Mouse (Mus musculus): ENCODE results near the gene Lgmn. TPM values are rescaled to one million over a fixed set of nuclear protein-coding genes. Genes with fewer than 3 reads are reported as not detected.
A peak's percentile ranks its signal among the peaks of the same experiment; 100 is the strongest.

The Lgmn gene
- 126 and 127 TPM in 2 replicates for polyA plus RNA-seq (2016; fragmentation: Nextera tagmentation; extraction: Ambion mirVana)

DNA sequence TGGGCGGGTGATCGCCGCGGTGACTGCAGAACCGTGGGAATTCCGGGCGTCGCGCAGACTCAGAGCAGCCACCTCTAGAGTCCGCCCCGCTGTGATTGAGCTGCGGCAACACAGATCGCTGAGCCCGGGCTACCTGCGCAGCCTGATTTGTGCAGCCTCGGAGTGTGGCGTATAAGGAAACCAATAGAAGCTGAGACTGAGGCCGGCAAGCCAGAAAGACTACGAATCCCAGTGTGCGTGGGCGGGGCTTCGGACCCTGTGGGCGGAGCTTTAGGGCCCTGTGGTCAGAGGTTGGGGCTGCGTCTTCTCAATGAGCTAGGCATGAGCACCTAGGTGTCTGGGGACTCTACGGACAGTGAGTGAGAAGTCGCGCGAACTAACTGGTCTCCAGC lies at the start of gene Lgmn:
TSS of gene Lgmn (minus strand) at position 182 of the 392 bp plus-strand sequence.
- peaks cover 19% of the 10 kb centered on the region for H3K4me1 ChIP-seq (replicated peaks)

DNA sequence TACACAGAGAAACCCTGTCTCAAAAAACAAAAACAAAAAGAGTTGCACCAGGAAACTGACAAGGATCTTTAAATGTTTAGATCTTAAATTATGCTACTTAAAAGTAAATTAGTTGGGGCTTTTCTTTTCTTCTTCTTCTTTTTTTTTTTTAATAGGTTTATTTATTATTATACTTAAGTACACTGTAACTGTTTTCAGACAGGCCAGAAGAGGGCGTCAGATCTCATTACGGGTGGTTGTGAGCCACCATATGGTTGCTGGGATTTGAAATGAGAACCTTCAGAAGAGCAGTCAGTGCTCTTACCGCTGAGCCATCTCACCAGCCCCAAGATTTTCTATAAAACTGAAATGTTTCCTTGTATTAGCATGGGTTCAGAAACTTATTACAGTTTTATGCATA lies 45.3 kb upstream of the Lgmn start:
- 58% methylated on average over 3 of the region's 3 CpGs for WGBS
- ATAC-seq (ENCODE audit: insufficient number of reproducible peaks, low FRiP score) = no peak
- Histone ChIP-seq H3K9me3 (replicated peaks) (no peaks in the 10 kb centered on the region), H3K27me3 (replicated peaks) (no peaks in the 10 kb centered on the region), H3K4me1 (replicated peaks) (no peaks in the 10 kb centered on the region), H3K4me2 (no peak overlapping the region), H3K27ac (ENCODE audit: poor library complexity, severe bottlenecking) (no peak overlapping the region), H3K9ac (no peak overlapping the region), H3K36me3 (peaks cover 79% of the 10 kb centered on the region), H3K4me3 (no peak overlapping the region)

More for the DNA sequence above, at the start of gene Lgmn:
- Histone ChIP-seq H3K36me3 (no peaks in the 10 kb centered on the region), H3K4me2 (peak within 1 kb of the TSS; percentile 74), H3K9ac (peak within 1 kb of the TSS; percentile 78), H3K27me3 (replicated peaks) (no peaks in the 10 kb centered on the region), H3K4me3 (peak within 1 kb of the TSS; percentile 77), H3K9me3 (replicated peaks) (no peaks in the 10 kb centered on the region), H3K27ac (ENCODE audit: poor library complexity, severe bottlenecking) (peak within 1 kb of the TSS; percentile 80)
- WGBS = under 1% methylated on average over 28 of the region's 28 CpGs
- ATAC-seq (ENCODE audit: insufficient number of reproducible peaks, low FRiP score) = peak; percentile 98

DNA sequence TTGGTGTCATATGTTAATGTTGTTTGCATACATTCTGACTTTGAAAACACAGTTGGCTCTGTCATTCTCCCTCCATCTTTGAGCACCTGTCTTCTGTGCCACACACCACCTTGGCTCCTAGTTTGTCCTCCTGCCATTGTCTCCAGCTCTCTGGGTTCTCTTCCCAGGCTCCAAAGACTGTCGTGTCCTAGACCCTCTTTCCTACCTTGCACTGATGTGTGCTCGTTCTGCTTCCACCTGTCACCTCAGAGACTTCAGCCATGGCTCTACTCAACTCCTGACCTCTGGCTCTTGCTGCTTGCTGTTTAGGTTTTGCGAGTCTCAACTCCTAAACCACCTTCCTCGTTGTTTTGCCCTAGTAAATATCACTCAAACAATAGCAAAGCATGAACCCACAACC lies 40.9 kb upstream of the Lgmn start:
- H3K4me1 ChIP-seq (replicated peaks) = no peaks in the 10 kb centered on the region

DNA sequence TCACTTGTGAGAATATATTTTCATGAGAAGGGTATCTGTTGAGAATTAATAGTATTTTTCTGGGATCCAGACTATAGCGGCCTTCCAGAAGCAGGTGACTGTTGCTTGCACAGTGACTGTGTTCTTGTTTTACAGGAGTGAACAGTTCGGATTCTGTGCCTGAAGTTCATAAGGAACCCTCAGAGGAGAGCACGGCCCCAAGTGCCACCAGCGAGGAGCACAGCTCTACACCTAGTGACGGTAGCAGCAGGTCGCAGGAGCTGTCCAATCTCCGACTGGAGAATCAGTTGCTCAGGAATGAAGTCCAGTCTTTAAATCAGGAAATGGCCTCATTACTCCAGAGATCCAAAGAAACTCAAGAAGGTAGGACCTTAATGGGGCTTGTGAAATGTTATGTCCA lies 34.8 kb upstream of the Lgmn start:
- H3K4me1 ChIP-seq (replicated peaks) = peaks cover 6% of the 10 kb centered on the region

More for the DNA sequence above, 40.9 kb upstream of the Lgmn start:
- no peaks in the 10 kb centered on the region for H3K27me3 ChIP-seq (replicated peaks)
- peaks cover 75% of the 10 kb centered on the region for H3K36me3 ChIP-seq
- no peak overlapping the region for H3K27ac ChIP-seq (ENCODE audit: poor library complexity, severe bottlenecking)
- H3K4me3 ChIP-seq = no peak overlapping the region
- ATAC-seq (ENCODE audit: insufficient number of reproducible peaks, low FRiP score) = no peak
- no peak overlapping the region for H3K4me2 ChIP-seq
- WGBS = 89% methylated on average over 4 of the region's 4 CpGs
- H3K9ac ChIP-seq = no peak overlapping the region
- no peaks in the 10 kb centered on the region for H3K9me3 ChIP-seq (replicated peaks)

DNA sequence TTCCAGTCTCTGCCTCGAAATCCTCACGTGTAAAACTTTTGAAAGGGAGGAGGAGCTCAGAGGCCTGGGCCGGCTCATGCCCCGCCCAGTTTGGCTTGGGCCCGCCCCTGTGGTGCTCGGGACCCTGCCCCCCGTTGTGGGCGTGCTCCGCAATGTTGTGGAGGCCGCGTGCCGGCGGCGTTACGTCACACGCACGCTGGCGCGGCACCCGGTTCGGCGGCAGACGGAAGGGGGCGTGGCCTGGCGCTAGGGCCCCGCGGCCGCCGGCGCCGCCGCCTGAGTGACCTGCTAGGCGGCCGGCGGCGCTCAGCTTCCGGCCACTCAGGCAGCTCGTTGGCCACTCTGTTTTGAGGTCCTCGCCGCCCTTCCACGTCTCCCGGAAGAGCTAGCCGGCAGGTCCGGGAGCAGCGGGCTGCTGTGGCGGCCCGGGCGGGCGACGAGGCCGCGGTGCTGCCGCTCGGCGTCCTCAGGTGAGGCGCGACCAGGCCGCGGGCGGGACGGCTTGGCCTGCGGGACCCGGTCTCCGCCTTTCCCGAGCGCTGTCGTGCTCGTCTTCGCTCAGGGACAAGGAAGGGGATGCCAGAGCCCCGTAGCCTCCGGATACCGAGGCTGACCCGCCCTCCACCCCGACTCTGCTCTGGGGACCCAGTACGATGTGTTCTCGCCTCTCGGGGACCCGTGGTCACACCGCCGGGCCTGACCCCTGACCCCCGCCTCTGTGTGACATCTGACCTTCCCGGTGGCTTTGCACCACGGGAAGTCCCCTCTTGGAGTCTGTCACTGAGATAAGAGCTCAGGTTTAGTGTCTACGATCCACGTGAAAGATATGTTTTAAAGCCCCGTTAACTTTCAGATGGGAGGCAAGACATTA lies 29.5 kb upstream of the Lgmn start, which contains the start of gene Golga5:
TSS of gene Golga5 (plus strand) at position 242 of the 871 bp plus-strand sequence.
- peak within 1 kb of the TSS; percentile 91 for H3K9ac ChIP-seq
- peaks cover 6% of the 10 kb centered on the region for H3K4me1 ChIP-seq (replicated peaks)
- no peaks in the 10 kb centered on the region for H3K9me3 ChIP-seq (replicated peaks)
- H3K4me3 ChIP-seq = peak within 1 kb of the TSS; percentile 93
- ATAC-seq (ENCODE audit: insufficient number of reproducible peaks, low FRiP score) = peak; percentile 100
- H3K36me3 ChIP-seq = peaks cover 22% of the 10 kb centered on the region
- peak within 1 kb of the TSS; percentile 86 for H3K4me2 ChIP-seq
- H3K27ac ChIP-seq (ENCODE audit: poor library complexity, severe bottlenecking) = peak within 1 kb of the TSS; percentile 72; the same call in 1 of the 2 replicates
- H3K27me3 ChIP-seq (replicated peaks) = no peaks in the 10 kb centered on the region
- under 1% methylated on average over 81 of the region's 86 CpGs for WGBS

More for the DNA sequence above, 34.8 kb upstream of the Lgmn start:
- Histone ChIP-seq H3K9me3 (replicated peaks) (no peaks in the 10 kb centered on the region), H3K4me2 (no peak overlapping the region), H3K9ac (no peak overlapping the region), H3K27ac (ENCODE audit: poor library complexity, severe bottlenecking) (no peak overlapping the region), H3K36me3 (peaks cover 56% of the 10 kb centered on the region), H3K4me3 (no peak overlapping the region), H3K27me3 (replicated peaks) (no peaks in the 10 kb centered on the region)
- 91% methylated on average over 7 of the region's 7 CpGs for WGBS
- ATAC-seq (ENCODE audit: insufficient number of reproducible peaks, low FRiP score) = no peak

DNA sequence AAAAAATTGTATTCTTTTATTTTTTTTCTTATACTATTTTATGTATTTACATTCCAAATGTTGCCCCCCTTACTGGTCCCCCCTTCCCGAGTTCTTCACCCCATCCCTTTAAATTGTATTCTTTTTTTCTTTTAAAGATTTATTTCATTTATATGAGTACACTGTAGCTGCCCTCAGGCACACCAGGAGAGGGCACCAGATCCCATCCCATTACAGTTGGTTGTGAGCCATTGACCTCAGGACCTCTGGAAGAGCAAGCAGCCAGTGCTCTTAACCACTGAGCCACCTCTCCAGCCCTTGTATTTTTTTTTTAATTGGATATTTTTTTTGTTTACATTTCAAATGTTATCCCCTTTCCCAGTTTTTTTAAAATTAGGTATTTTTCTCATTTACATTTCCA lies 28.5 kb upstream of the Lgmn start:
- Histone ChIP-seq H3K36me3 (peaks cover 13% of the 10 kb centered on the region), H3K4me2 (no peak overlapping the region), H3K27me3 (replicated peaks) (no peaks in the 10 kb centered on the region), H3K9ac (no peak overlapping the region), H3K9me3 (replicated peaks) (no peaks in the 10 kb centered on the region), H3K4me3 (no peak overlapping the region), H3K27ac (ENCODE audit: poor library complexity, severe bottlenecking) (no peak overlapping the region), H3K4me1 (replicated peaks) (peaks cover 6% of the 10 kb centered on the region)
- no peak for ATAC-seq (ENCODE audit: insufficient number of reproducible peaks, low FRiP score)
- 88% methylated on average over 1 of the region's 1 CpGs for WGBS

DNA sequence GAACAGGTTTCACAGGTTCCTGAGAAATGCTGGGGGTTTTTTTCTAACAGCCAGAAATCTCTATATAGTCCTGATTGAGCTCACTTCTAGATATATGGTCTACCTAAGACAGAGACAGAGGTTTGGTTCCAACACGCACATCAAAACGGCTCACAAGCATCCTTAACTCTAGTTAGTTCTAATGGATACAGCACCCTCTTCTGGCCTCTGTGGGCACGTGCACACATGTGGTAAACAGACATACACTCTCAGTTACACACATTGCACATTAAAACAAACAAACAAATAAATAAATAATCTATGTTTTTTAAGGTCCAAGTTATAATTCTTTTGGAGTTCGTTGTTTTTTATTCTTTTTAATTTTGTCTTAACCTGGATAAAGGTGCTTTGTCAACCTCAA lies 25.0 kb upstream of the Lgmn start:
- Histone ChIP-seq H3K9me3 (replicated peaks) (no peaks in the 10 kb centered on the region), H3K4me1 (replicated peaks) (no peaks in the 10 kb centered on the region), H3K9ac (no peak overlapping the region), H3K36me3 (no peaks in the 10 kb centered on the region), H3K4me3 (no peak overlapping the region), H3K4me2 (no peak overlapping the region), H3K27ac (ENCODE audit: poor library complexity, severe bottlenecking) (no peak overlapping the region), H3K27me3 (replicated peaks) (no peaks in the 10 kb centered on the region)
- no peak for ATAC-seq (ENCODE audit: insufficient number of reproducible peaks, low FRiP score)
- 61% methylated on average over 4 of the region's 4 CpGs for WGBS

DNA sequence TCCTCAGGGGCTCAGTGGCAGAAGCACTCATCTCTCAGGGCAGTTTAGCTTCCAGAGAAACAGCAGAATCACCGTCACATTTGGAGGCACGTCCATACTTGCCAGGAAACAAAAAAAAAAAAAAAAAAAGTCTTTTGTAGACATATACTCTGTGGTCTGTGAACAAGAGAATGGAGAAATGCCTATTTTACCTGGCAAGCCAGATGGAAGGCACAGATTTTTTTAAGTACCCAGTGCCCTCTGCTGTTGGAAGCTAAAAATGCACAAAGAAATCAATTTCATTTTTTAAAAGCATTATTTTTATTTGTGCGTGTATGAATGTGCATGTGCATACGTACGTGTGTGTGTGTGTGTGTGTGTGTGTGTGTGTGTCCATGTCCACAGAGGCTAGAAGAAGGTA lies 21.6 kb upstream of the Lgmn start:
- Histone ChIP-seq H3K27ac (ENCODE audit: poor library complexity, severe bottlenecking) (no peak overlapping the region), H3K27me3 (replicated peaks) (no peaks in the 10 kb centered on the region), H3K4me3 (no peak overlapping the region), H3K4me1 (replicated peaks) (no peaks in the 10 kb centered on the region), H3K9ac (no peak overlapping the region), H3K4me2 (no peak overlapping the region), H3K36me3 (no peaks in the 10 kb centered on the region), H3K9me3 (replicated peaks) (no peaks in the 10 kb centered on the region)
- 61% methylated on average over 5 of the region's 5 CpGs for WGBS
- no peak for ATAC-seq (ENCODE audit: insufficient number of reproducible peaks, low FRiP score)

DNA sequence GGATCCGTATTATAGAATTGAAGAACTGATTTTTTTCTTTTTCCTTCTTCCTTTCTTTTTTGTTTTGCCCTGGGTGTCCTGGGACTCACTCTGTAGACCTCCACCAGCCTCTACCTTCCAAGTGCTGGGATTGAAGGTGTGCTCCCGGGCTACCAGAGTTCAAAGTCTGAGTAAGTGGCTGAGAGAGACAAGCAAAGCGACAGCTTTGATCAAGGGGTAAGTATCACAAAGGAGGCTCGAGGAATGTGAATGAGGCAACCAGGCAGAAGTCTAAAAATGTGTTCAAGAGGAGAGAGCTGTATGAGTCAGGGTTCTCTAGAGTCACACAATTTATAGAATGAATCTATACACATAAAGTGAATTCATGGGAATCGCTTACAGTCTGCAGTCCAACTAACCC lies 20.4 kb upstream of the Lgmn start:
- Histone ChIP-seq H3K27ac (ENCODE audit: poor library complexity, severe bottlenecking) (no peak overlapping the region), H3K27me3 (replicated peaks) (no peaks in the 10 kb centered on the region), H3K36me3 (no peaks in the 10 kb centered on the region), H3K4me2 (no peak overlapping the region), H3K4me3 (no peak overlapping the region), H3K9ac (no peak overlapping the region), H3K4me1 (replicated peaks) (no peaks in the 10 kb centered on the region), H3K9me3 (replicated peaks) (no peaks in the 10 kb centered on the region)
- no peak for ATAC-seq (ENCODE audit: insufficient number of reproducible peaks, low FRiP score)
- 52% methylated on average over 5 of the region's 5 CpGs for WGBS

DNA sequence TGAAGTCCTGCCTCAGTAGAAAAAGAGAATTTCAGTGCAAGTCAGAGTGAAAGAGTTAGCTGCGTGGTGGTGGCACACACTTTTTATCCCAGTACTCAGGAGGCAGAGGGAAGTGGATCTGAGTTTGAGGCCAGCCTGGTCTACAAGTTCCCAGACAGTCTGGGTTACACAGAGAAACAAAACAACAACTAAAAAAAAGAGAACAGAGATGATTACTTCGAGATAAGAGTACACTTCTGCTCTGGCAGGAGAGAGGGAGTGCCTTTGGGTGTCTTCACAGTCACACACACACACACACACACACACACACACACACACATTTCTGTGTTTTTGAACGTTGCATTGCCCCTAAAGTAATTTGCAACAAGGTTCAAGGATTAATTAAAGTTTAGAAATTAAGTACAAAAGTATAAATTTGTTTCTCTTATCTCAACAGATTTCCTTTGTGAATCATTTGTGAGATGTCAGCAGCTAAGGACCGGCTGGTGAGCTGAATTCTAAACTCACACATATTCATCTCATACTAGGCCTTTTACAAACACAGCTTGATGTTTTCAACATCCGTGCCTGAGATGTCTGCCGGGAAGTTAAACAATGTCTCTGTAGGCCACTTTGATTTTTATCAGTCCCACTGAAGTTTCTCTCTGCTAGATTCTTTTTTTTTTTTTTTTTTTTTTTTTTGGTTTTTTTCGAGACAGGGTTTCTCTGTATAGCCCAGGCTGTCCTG lies 17.0 kb upstream of the Lgmn start:
- no peak overlapping the region for H3K4me3 ChIP-seq
- no peaks in the 10 kb centered on the region for H3K27me3 ChIP-seq (replicated peaks)
- no peaks in the 10 kb centered on the region for H3K36me3 ChIP-seq
- H3K9me3 ChIP-seq (replicated peaks) = no peaks in the 10 kb centered on the region
- H3K9ac ChIP-seq = no peak overlapping the region
- H3K27ac ChIP-seq (ENCODE audit: poor library complexity, severe bottlenecking) = no peak overlapping the region
- 61% methylated on average over 7 of the region's 7 CpGs for WGBS
- H3K4me1 ChIP-seq (replicated peaks) = no peaks in the 10 kb centered on the region
- no peak overlapping the region for H3K4me2 ChIP-seq
- no peak for ATAC-seq (ENCODE audit: insufficient number of reproducible peaks, low FRiP score)

DNA sequence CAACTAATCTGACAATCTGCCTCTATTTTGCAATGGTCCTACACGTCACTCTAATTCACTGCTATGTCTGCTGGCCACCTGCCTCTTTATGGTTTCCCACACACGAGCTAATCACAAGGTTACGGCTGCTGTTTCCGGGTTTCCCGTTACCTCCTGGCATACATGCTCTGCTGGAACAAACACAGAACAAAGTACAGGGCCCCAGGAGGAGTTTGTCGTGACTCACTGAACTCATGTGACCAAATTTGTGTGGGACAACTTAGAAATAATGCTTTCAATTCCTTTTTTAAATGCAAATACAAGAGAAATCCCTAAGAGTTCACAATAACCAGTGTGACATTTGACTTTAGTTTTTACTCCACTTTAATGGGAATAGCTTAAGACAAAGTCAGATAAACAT lies 14.0 kb upstream of the Lgmn start:
- no peaks in the 10 kb centered on the region for H3K36me3 ChIP-seq
- no peaks in the 10 kb centered on the region for H3K27me3 ChIP-seq (replicated peaks)
- H3K4me3 ChIP-seq = no peak overlapping the region
- no peak overlapping the region for H3K4me2 ChIP-seq
- WGBS = 66% methylated on average over 6 of the region's 6 CpGs
- H3K27ac ChIP-seq (ENCODE audit: poor library complexity, severe bottlenecking) = no peak overlapping the region
- no peaks in the 10 kb centered on the region for H3K9me3 ChIP-seq (replicated peaks)
- no peak for ATAC-seq (ENCODE audit: insufficient number of reproducible peaks, low FRiP score)
- H3K4me1 ChIP-seq (replicated peaks) = peaks cover 7% of the 10 kb centered on the region
- no peak overlapping the region for H3K9ac ChIP-seq

All from heart, embryonic 12.5 days (tissue).